Mouse (Mus musculus) embryonic fibroblast, embryonic 13.5 days (primary cell): Measurements from ENCODE around the gene Gm11060.

Source experiments
- CTCF ChIP-seq: IDR thresholded peaks from 2 replicates; pipeline ENCODE4 v1.5.1; 2011; ENCODE audit warnings: mild to moderate bottlenecking, control low read depth, low read length, moderate library complexity, borderline replicate concordance; ENCODE audit not compliant: insufficient read depth
- POLR2A ChIP-seq: IDR thresholded peaks from 2 replicates; pipeline ENCODE4 v1.6.1; 2011; ENCODE audit warnings: low read depth, mild to moderate bottlenecking, control low read depth, low read length, moderate library complexity

DNA sequence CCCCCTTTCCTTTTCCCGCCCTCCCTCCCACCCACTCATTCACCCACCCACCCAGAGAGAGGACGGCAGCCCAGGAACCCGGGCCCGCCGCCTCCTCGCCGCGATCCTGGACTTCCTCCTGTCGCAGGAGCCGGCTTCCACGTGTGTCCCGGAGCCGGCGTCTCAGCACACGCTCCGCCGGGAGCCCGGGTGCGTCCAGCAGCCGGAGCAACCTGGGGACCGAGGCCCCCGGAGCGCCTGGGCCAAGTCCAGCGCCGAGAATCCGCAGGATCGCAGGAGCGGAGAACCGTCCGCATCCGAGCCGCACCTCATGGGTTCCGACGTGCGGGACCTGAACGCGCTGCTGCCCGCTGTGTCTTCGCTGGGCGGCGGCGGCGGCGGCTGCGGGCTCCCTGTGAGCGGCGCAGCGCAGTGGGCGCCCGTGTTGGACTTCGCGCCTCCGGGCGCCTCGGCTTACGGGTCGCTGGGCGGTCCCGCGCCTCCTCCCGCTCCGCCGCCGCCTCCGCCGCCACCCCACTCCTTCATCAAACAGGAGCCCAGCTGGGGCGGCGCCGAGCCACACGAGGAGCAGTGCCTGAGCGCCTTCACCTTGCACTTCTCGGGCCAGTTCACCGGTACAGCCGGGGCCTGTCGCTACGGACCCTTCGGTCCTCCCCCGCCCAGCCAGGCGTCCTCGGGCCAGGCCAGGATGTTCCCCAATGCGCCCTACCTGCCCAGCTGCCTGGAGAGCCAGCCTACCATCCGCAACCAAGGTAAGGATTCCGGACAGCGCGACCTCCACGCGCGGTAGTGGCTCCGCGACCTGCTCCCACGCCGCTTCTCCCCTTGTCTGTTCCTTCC, 35.1 kb downstream of the Gm11060 start:
- no peak for TF ChIP-seq POLR2A
- TF ChIP-seq CTCF: no peak
